Mouse (Mus musculus): ENCODE data around the gene Rpl22.

The Rpl22 gene

DNA sequence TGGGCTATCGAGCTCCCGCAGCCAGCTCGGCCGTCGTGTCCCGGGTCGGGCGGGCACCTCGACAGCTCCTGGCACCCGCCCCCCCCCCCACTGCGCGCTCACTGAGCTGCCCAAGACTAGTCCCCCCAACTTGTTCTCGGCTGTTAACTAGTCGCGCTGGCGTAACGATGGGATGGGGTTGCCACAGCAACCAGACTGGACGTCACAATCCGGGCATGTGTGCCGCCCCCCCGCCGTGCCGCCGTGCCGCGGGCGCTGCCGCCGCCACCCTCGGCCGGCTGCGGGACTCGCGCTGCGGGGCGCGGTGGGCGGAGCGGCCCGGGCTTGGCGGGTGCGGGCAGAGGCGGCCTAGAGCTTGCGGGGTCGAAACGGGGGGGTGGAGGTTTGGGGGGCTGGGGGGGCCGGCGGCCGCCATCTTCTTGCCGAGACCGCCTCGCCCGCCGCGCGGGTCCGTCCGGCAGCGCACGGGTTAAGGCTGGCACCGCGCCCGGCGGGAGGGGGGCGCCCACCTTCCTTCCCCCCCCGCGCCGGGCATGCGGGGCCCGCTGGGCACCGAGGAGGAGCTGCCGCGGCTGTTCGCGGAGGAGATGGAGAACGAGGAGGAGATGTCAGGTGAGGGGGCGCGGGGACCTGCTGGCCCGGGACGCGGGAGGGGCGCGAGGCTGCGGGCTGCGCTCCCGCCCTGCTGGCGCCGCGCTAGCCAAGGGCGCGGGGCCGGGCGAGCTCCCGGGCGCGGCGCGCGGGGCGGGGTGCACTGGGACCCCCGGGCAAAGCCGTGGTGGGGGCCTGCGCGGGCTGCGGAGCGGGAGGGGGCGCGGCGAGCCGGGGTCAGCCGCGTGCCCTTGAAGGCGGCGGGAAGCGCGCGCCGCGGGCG, 13.1 kb downstream of the Rpl22 start, which contains the start of gene Chd5:
Chd5 (plus strand) TSS at position 233 of the 874 bp plus-strand sequence.
- peak; percentile 77 for DNase-seq

DNA sequence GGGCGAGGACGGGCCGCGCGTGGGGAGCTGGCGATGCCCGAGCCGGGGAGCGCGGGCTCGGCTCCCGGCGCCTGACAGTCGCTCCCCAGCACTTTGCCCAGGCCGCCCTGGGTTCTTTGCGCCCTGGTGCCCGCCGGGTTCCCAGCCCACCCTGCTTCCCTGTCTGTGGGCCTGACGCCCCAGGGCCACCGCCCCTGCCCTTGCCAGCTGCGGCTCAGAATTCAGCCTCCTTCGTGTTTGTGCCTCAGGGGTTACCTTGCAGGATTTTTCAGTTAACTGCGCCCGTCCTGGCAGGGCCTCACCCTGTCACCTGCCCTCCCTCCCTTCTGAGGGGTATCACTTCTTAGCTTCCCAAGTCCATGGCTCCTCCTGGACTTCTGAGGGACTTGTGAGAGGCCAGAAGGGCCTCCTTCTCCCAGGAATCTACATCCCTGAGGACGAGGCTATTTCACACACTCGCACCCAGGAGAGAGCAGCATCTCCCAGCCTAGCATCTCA, 13.8 kb downstream of the Rpl22 start:
- peak; percentile 45 for DNase-seq

DNA sequence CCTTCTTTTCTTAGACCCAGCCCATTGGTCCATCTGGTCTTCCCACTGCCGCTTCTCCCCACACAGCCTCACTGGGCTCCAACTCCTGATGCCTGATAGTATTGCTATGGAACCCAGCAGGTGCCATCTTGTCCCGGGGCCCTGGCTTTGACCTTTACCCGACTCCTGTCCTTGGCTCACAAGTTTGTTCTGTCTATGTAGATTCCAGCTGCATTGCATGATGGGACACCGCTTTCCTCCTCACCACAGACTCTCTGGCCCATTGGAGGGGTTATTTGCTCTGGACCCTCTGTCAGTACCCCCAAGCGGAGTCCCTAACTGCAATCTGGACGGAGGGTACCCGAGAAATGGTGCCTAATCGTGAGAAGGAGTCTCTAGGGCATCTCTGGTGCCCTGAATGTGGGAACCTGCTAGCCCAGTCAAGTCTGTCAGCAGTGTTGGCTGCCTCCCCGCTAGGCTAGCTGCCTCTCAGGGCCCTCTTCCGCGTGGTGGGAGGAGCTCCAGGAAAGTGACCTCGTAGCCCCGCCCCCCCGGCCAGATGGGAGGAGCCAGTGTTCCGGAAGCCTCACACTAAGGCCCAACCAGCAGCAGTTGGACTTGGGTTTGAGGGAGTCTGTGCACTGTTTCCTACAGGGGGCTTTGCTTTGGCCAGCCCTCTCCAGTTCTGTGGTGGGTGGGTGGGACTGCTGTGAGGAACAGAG, 15.2 kb downstream of the Rpl22 start:
- no peak for DNase-seq

DNA sequence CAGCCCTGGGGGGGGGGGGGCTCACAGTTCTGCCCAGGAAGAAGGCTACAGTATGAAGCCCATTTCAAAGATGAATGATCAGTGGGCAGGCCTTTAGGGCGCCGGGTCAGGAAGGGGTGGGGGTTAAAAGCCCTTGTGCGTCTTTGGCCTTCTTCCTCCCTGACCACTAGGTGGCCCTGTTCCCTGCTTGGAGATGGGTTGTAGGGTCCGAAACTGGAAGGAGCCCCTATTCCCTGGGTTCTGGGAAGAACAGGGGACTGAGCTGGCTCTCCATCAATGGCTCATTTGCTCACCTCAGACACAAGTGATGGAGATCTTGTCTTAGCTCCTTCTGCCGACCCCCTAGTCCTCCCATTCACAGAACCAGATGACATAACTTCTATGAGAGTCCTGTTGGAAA, 17.8 kb downstream of the Rpl22 start:
- no peak for DNase-seq

DNA sequence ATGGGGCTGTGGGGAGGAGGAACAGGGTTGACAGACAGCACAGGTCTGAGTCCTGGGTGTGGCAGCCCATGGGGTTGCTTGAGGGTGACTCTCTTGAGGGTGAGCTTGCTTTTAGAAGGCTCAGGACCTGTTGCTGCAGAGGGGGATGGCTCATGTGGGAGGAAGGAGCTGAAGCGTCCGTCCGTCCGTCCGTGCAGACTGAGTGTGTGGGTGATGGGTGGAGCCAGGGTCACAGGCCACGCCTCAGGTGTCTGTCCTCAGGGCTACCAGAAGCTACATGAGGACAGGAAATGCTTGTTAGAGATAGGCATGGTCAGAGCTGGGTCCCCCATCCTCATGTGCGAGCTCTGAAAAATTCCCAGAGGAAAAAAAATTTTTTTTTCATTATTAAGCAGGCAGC, 19.1 kb downstream of the Rpl22 start:
- DNase-seq, result no peak

DNA sequence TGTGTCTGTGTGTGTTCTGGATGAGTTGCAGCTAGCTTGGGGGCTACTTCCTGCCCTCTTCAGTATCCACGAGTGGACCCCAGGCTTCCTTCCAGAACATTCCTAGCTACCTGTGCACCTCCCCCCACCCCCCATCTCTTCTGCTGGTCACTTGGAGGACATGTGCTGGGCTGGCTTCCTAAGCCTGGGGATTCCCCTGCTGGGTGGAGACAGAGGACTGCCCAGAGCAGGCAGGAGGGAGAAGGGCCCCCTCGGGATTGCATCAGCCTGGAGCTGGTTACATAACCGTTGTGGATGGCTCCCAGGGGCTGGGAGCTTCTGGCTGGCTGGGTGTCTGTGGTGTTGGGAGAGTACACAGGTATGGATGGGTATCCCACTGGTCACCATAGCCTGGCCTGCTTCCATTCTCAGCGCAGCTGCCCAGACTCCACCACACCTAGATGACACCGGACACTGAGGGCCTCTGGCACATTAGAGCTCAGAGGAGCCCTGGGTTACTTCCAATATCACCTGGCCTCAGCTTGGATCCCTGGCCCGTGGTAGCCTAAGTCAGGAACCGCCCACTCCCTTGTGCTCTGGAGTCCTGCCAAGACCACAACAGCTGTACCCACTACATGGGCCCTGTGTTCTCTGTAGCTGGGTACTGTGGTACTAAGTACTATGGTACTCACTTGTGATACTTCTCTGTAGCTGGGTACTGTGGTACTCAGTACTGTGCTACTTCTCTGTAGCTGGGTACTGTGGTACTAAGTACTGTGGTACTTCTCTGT, 19.8 kb downstream of the Rpl22 start:
- peak; percentile 71 for DNase-seq

DNA sequence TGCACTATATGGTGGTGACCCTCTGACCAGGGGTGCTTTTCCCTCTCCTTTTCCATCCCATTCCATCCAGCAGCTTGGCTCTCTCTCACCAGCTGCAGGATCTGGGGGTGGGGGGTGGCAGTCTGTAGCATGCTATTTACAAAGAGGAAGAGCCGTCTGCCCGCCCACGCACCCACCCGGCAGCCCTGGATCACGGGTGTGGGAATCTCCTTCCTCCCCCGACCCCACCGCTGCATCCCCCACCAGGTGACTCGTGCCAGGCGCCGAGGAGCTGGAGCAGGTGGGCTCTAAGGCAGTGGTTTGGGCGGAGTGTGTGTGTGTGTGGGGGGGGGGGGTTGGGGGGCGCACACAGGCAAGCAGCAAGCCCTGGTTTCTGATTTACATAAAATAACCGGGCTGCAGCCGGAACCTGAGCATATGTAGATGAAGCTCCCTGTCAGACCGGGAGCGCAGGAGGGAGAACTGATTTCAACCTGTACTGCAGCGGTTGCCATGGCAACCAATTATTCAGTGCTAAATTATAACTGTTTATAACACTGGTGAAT, 24.4 kb downstream of the Rpl22 start:
- DNase-seq, result peak; percentile 66

DNA sequence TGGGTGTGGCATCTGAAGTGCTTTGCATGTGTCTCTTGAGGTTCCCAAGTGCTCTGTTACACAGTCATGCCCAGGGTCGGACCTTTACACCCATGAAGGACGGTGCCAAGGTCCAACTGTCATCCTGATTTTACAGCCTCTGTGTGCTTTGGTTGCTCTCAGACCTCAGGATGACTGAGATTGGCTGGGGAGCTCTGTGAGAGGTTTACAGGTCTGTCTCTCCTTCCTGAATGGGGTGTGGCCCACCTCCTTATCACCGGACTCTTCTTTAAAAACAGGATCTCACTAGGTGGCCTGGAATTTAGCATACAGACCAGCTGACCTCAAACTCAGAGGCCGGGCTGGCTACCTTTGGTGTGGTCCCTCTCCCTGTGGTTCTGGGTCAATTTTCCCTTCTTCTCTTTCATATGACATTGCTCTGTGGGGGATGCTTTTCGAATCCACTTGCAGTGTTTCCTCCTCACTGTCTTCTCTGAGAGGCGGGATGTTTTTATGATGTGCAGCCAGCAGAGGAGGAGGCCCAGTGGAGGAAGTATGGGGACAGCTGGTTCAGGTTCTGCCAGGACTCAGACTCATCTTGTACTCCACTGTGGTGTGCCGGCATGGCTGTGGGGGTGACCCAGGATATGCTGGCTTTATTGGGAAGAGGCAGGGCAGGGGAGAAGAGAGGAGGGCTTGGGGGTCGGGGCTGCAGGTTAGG, 25.3 kb downstream of the Rpl22 start:
- peak; percentile 32 for DNase-seq

DNA sequence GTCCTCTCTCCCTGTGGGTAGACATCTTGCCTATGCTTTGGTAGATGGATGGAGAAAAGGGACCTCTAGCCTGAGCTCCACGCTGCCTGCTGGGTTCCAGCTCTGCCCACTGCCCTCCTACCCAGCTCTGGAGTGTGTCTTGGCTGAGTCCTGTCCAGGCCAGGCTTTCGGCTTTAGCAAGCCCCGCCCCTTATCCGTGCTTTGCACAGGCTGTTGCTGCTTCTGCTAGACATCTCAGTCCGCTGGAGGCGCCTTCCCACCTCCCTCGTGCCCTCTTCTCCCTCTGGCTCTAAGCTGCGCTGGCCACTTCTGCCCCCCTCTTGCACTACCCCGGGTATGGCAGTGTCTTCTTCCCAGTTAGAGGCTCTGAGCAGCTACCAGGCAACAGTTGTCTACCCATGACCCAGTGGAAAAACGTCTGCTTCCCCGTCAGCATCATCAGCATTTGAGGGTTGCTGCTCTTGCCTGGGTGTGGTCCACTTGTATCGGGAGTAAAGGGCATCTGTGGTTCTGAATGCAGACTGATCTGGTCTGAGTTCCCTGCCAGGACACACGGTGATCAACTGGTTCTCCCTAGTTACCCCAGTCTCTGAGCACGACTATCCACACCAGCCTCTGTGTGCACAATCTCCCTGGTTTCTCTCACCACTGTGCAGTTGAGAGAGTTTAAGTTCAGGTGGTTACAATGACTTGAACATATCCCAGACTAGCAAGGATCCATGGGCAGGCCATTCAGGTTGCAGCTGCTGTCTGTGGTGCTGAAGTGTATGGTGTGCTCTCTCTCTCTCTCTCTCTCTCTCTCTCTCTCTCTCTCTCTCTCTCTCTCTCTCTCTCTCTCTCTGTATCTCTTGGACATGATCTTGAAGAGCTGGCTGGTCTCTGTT, 26.1 kb downstream of the Rpl22 start:
- DNase-seq, result peak; percentile 35

DNA sequence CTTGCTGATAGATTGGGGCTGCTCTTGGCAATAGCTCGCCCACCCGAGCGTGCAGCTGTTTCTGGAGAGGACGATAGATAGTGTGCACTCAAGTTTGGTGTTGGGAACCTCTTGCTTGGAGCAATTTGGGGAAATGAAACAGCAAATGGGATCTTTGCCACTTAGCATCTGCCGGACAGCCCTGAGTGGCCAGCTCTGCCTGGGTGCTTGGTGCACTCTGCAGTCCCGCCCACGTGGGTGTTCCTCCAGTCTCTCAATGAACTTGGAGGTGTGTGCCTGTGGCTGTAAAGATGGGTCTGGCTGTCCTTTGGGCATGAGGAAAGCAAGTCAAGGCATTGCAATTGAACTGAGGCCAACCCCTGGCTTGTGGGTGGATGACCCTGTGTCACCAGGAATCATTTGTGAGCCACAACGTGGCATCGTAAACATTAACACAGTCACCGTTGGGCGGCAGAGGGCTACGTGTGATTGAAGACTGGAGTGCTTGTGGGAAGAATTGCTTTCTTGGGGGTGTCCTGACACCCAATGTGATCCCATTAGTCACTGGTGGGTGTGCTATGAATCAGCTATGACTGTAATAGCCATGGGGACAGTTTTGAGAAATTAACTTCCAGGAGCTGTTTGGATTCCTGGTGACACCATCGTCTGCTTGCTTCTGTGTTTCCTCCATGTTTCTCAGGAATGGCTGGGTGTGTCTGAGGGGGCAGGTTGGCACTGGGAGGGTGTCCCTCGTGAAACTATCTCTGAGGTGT, 28.5 kb downstream of the Rpl22 start:
- no peak for DNase-seq

DNA sequence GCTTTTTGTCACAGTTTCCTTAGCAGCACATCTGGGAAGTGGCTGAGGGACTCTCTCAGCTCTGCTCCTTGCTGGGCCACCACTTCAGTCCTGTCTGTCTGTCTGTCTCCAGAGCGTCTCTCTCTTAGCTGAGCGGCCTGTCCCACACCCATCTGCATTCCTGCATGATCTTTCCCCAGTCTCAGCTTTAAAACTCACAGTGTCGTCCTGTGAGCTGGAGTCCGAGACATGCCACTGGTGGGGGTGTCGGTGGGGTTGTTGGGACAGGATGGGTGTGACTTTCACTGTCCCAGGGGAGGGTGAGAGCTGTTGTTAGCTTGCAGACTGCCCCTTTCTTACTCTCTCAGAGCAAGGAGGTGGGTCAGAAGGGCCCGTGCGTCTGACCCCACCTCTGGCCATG, 30.1 kb downstream of the Rpl22 start:
- no peak for DNase-seq

DNA sequence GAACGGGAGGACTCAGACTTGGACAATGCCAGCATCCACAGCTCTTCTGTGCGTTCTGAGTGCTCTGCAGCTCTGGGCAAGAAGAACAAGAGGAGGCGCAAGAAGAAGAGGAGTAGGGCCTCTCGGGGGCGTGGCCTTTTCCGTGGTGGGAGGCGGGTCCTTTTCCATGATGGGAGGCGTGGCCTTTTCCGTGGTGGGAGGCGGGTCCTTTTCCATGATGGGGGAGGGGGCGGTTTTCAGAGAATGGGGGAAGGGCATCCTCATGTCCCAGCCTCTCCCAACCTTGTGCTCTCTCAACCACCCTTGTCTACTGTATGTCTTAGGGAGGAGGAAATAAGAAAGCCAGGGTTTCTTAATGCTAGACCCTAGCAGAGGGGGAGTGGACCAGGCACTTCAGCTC, 34.2 kb downstream of the Rpl22 start:
- DNase-seq, result no peak

DNA sequence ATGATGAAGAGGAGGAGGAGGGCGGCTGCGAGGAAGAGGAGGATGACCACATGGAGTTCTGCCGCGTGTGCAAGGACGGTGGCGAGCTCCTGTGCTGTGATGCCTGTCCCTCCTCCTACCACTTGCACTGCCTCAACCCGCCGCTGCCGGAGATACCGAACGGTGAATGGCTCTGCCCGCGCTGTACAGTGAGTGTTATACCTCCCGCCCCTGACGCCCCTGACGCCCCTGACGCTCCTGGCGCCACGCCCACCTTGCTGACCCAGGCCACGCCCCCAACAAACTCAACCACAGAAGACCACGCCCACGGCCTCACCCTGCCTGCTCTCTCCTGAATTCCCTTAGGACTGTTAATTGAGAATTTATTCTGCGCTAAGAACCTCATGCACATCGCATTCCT, 35.3 kb downstream of the Rpl22 start:
- no peak for DNase-seq

DNA sequence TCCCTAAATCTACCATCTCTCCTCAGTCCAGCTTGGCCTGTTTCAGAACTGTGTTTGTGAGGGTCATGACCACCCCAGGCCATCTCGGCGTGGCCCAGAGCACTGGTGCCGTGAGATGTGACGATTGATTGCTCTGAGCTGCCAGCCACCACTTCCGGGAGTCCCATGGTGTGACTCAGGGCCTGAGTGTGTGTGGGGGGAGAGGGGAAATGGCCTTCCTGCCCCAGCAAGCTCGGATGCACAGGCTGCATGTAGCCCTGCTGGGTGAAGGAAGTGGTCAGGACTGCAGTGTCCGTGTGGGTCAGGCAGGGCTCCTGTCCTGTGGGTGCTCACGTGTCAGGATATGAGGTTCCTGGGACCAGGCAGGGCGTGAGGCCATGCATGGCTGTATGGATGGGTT, 36.6 kb downstream of the Rpl22 start:
- no peak for DNase-seq

DNA sequence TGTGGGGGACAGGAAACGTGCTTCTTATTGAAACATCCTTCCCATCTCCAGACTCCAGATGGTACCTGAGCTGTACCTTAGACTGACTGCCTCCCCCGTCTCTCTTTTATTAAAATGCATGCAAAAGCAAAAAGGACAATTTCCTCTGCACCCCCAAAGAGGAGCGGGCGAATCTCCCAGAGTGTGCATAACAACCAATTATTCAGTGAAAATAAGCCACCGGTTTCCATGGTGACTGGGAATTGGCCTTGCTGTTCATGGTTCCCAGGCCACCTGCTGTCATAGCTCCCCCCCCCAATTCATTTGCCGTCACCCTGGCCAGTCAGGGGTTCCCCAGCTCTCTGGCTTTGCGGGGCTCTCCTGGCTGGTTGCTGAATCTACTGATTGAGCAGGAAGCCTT, 39.7 kb downstream of the Rpl22 start:
- no peak for DNase-seq

DNA sequence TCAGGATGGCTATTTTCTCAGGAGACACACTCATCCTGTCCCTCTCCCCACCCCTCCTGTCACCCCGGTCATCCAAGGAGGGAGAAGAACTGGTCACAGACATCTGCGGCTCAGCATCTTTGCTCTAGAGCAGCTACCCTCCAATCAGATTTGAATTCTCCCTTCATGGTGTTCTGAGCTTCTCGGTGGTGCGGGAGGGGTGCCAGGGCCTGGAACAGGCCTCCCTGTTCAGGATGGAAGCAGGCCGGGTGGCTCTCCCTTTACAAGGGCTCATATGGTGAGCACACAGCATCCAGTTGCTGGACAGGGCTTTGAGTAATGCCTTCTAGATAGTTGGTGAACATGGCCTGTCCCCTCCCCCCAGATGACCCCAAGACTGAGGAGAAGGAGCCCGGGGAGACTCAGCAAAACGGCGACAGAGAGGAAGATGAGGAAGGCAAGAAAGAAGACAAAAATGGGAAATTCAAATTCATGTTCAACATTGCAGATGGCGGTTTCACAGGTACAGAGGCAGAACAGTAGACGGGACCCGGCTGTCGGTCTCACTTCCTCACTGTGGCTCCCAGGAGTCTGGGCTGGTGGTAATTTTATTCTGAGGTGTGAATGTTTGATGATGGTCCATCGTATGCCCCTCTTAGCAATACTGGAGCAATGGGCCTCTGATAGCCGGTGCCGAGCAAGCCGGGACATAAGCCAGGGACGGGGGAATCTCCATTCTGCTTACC, 57.1 kb downstream of the Rpl22 start:
- no peak for DNase-seq
